Mouse (Mus musculus) heart, postnatal 4 days (tissue): ENCODE measurements around the gene Hbp1. TPM values are rescaled to one million over a fixed set of nuclear protein-coding genes. Genes with fewer than 3 reads are reported as not detected.

Experiments
- DNase-seq: peaks from one replicate; pipeline ENCODE4 v3.0.0; 2021
- total RNA-seq, 2 experiments: library from RNA; stranded (reverse); gene quantifications; 2 replicates each; pipeline ENCODE4 v1.2.3; 2021

Gene Hbp1
- total RNA-seq, 2 experiments from 2014 or later = 65.5 to 66.2 TPM

DNA sequence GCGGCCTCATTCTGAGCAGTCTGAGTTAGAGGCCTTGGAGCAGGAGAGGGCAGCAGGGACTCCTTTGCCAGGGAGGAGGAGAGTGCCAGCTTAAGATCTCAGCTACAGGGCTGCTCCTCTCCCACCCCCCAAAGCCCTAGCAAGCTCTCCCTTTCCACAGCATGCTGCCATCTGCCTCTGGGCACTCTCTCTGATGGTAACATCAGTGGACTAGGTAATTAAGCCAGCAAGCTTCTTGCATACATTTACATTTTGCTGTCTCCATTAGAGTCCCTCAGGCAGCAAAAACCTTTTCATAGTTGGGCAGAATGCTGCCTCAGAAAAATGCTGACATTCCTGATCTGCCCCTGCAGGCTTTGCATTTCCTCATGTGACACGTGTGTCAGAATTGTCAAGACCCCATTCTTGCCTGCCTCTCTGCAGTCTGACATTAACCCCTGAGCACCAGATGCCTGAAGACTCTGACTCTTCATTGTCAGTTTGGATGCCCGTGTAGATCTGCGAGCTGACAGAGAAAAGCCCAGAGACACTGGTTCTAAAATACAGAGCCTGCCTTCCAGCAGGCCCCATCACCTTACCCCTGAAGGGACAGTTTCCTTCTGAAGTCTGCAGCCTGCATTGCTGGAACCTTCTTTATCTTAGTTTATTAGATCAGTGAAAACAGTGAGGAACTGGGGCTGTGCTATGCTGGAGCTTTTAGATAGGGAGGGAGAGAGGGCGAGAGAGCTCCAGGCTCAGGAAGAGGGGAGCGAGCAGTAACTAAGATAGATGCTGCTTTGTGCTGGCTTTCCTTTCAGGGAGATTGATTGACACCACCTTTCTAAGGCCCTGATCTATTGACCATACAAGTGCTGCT, 44.4 kb downstream of the Hbp1 start:
- no peak for DNase-seq

DNA sequence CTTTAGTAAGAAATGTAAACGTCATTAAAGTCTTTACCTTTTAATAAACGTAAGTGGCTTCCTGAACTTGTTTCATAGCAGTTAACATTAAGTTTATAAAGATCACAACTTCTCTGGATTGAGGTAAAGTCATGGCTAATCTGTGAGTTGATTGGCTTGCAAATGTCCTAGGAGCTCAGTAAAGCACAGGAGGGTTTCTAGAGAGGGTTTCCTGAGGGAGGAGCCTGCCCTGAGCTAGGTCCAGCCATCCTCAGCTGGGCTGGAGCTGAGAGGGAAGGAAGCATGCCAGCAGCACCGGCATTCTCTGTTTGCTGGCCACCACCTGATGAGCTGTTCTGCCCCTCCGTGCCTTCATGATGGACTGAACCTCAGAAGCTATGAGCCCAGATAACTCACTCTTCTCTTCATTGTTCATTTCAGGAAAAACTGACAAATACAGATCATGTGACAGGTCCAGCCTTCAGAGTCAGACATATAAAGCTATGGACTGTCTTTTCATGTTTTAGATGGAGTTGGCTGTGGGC, 49.9 kb downstream of the Hbp1 start:
- DNase-seq = no peak

DNA sequence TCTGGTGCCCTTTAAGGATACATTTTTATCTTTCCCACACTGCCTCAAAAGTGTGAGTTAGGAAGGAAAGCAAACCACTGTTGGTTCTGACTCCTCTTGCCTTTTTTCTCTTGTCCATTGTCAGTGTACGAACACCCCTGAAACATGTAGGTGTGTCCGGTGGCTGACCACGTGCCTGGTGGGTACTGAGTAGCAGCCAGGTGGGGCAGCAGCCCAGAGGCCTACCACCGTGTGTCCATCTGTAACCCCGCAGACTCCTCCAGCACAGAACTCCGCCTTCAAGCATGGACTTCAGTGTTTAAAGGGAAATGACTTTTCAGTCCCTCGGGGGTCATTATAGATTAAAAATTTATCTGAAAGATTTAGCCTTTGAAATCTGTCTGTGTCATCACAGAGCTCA, 52.9 kb downstream of the Hbp1 start:
- DNase-seq = no peak

DNA sequence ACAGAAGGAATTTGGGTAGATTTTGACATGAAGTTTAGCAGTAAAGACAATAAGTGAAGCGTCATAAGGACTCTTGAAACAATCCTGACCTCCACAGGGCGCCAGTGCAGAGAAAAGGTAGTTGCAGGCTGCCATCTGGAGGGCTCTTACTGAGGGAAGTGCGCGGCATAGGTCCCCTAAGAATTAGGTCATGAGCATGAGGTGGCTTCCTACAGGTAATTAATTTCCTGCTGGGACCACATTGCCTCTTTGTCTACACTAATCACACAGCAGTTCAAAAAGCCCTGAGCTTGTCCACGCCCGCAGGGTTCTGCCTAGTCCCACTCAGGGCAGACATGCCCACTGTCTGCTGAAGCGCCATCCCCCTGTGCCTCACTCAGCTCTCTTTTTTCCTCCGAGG, 53.3 kb downstream of the Hbp1 start:
- no peak for DNase-seq

DNA sequence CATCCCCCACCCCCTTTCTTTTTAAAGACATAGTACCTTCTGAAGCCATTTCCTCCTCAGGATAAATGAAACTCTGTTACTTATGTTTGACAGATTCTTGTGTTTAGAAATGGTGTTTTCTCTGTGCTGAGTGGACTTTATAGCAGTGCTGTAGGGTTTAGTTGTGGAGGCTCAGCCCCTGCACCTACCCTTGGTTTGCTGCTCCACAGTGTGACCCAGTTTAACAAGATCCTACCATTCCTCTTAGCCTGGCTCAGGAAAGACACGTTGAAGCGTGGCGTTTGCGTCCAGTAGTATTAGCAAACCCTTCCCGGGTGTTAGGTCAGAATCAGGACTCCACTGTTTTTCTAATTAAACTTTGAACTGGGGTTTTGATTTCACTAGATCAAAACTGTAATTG, 54.0 kb downstream of the Hbp1 start:
- DNase-seq = no peak

DNA sequence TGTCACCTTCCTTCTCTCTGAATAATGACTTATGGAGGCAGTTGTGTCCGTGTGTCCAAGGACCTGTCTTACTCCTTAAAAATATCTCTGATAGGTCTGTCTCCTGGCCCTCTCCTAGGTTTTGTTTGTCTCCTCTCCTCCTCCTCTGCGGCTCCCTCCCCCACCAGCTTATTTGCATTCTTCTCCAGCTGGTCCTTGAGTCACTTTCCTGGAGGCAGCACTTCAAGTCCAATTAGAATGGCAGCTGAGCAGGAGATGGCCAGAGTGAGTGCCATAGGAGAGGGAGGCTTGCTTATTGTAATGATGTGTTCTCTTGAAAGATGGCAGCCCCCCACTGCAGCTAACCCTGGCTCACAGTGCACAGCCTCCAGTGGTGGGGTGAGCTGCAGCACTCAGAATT, 54.4 kb downstream of the Hbp1 start:
- no peak for DNase-seq

DNA sequence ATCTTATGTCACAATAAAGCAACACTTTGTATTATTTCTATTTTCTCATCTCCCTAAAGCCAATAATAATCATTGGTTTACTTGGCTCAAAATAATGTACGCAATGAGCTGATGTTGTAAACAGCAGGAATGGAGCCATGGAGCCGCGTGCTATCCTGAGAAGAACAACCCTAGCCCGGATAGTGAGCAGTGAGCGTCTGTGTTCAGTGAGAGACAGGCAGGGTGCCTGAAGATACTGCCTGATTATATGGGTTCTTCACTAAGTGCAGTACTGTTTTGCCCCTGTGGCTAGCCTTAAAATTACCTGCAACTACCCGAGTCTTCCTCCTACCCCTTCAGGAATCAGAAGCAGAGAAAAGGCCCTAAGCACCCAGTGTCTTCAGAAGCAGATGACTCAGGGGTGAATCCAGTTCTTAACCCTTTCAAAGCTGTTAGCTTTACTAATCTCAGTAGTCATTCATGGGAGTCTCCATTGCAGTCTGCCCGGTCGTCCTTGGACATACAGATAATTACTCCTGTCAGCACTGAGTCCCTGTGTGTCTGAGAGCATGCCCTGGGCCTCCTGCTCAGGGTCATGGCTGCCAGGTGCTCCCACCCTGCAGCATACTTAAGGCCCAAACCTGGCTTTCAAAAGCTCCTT, 55.1 kb downstream of the Hbp1 start:
- DNase-seq = no peak

DNA sequence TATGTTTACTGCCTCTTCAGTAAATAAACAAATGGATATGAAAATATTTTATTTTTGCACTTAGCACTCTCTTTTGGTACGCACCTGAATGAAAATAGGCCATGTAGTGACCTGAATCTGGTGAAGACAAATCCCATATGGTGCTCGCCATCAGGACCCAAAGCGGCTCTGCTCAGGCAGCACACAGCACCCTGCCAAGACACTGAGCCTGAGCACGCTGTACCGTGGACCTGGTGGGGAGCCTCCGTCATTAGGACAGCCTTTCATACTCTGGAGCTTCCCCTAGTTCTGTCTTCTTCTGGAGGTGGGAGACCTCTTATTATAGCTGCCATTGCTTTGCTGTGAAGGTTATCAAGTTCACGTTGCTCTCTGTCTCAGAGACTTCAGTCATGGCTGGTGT, 57.6 kb downstream of the Hbp1 start:
- no peak for DNase-seq

DNA sequence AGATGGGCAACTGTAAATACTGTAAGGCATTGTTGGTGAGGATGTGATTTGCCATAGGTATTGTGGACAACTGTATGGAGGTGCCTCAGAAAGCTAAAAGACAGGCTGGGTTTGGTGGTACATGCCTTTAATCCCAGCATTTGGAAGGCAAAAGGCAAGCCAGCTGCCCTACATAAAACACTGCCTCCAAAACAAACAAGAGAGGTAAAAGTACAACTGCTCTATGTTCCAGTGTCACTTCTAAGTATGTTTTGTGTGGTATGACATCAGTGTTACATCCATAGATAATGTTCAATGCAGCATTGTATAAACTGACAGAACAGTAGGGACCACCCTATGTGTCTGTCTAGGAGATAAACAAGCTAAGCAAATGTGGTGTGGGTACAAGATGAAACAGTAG, 58.3 kb downstream of the Hbp1 start:
- no peak for DNase-seq

DNA sequence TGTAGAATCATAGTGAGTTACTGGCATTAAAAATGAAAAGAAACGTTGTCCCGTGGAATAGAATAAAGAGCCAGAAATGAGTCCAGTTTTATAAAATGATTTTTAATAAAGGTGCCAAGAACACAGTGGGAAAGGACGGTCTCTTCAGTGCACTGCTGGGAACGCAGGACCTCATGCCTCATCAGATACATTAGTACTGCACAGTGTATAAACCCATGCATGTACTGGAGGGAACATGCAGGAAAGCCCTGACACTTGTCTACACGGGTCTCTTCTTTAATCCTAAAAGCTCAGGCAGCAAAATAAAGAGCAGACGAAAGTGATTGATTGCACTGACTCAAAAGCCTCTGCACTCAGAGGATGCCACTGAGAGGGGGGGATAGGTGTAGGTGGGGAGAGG, 59.6 kb downstream of the Hbp1 start:
- DNase-seq = no peak

DNA sequence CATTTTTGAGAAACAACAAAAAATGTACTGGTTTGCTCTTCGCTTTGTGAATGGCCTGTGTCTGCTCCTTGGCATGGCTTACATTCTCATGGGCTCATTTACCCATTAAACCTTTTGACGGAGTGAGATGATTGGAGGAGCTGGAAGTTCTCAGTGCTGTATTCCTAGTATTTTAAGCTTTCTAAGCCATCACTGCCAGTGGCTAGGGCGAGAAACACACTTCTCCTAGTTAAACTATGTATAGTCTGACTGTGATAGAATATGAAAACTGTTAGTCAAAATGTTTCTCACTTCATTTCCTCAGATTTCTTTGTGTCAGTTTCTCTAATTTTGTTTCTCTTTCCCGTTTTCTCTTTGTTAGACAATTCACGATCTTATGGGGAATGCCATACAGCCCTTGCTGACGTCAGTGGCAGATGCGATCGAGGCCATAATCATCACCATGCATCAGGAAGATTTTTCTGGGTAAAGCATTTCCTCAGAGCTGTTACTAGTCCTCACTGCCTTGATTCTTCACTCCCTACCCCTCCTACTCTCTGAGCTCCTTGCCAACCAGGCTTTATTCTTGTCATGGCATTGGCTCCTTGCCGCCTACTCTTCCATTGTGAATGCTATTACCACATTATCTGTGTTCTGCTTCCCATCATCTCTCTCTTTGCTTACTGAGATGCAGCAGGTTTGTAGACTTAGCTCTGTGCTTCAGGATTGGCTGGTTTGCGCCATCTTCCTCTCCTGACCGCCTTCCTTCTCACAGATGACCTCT, 64.3 kb downstream of the Hbp1 start:
- DNase-seq = no peak

DNA sequence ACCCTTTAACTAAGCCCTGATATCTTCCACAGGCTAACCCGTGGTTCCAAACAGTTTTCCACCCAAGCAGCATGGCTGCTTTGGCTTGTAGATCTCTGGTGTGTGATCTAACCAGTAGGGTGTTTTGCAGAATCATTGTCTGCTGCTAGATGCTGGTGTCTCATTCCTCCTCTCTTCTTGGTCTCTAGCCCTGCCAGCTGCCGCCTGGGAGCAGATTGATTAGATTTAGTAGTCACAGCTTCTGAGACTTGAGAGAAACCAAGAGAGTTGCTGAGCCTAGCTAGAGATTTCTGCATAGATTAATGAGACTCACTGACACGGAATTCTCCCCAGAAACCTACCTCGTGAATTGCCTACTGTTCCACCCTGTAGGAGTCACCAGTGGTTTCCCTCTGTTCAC, 65.3 kb downstream of the Hbp1 start:
- no peak for DNase-seq

DNA sequence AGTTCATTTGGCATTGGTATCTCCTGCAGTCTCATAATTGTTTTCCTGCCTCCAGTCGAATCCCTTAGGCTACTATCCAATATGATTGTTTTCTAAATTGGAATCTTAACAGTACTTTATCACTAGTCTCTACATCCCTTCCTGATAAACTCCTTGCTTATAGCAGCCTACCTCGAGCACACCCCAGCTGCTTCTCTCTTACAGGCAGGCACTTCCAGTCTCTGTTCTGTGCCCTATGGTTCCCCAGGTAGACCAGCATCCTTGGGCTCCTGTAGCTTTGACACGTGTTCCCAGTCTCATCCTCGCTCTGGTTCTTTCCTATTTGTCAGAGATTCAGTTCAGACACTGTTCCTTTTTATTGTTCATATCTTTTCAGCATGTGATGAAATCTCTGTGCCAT, 66.0 kb downstream of the Hbp1 start:
- DNase-seq = no peak

DNA sequence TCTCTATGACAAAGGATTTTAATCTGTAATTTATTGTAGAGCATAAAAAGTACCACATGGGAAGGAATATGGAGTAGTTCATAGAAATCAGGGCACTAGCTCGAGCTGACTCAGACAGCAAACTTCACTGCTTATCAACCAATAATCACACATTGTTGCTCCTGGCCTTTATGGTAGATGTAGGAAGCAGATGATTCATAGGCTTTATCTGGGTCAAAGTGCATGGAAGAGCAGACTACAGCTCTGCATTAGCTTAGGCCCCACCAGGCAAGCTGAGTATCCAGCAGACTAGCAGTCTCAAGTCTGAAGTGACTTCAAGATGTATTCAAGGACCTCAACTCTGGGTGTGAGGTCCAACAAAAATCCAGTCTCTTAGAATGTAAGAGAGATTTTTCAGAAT, 67.6 kb downstream of the Hbp1 start:
- no peak for DNase-seq

DNA sequence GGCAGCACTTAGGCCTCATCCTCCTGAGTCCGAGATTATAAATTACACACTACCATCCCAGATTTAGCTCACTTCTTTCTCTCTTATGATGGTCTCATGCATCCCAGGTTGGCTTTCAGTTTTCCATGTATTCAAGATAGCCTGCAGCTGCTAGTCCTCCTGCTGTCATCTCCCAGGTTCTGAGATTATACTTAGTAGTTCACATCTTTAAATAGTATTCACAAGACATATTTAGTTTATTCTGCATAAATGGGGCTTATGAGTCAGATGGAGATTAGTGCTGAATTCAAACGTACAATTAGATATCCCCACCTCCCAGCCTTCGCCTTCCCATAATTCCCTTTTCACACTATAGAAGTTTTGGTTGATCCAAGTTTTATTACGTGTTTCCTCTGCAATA, 73.6 kb downstream of the Hbp1 start:
- DNase-seq = no peak

Other genes with a start within 250 kb of the Hbp1 start
- 10 to 100 TPM; 20.9 to 22.4 TPM for gene Gpr22, start 236.6 kb downstream of the Hbp1 start, total RNA-seq
- 1 to 10 TPM; 6.5 to 7.7 TPM for gene Prkar2b, start 110.8 kb upstream of the Hbp1 start, total RNA-seq